Mouse (Mus musculus): ENCODE results near the gene Rilp.

The Rilp gene

GRCm38 (mm10) chr11:75509741-75510626 is at the start of gene Rilp:
Gene Rilp (plus strand): TSS chr11:75510094.
- 2% methylated on average over 43 of the region's 43 CpGs for WGBS

- 4% methylated on average over 19 of the region's 19 CpGs for WGBS
Measured at GRCm38 (mm10) chr11:75460103-75460843, 49.6 kb upstream of the Rilp start.

GRCm38 (mm10) chr11:75460844-75461742 is 48.8 kb upstream of the Rilp start, which contains the start of gene Tlcd2:
Gene Tlcd2 (plus strand): TSS chr11:75461715.
- under 1% methylated on average over 46 of the region's 46 CpGs for WGBS

GRCm38 (mm10) chr11:75461743-75462252 is 48.1 kb upstream of the Rilp start:
- under 1% methylated on average over 27 of the region's 30 CpGs for WGBS

GRCm38 (mm10) chr11:75462253-75462783 is 47.6 kb upstream of the Rilp start:
- 4% methylated on average over 13 of the region's 16 CpGs for WGBS

GRCm38 (mm10) chr11:75462865-75463336 is 47.0 kb upstream of the Rilp start:
- 3% methylated on average over 9 of the region's 9 CpGs for WGBS

- 80% methylated on average over 4 of the region's 4 CpGs for WGBS
Measured at GRCm38 (mm10) chr11:75463624-75464023, 46.3 kb upstream of the Rilp start.

- 75% methylated on average over 6 of the region's 6 CpGs for WGBS
Measured at GRCm38 (mm10) chr11:75464417-75464816, 45.5 kb upstream of the Rilp start.

GRCm38 (mm10) chr11:75465051-75465450 is 44.8 kb upstream of the Rilp start:
- WGBS = 85% methylated on average over 6 of the region's 6 CpGs

- WGBS = 90% methylated on average over 4 of the region's 4 CpGs
Measured at GRCm38 (mm10) chr11:75466731-75467505, 43.0 kb upstream of the Rilp start.

- 14% methylated on average over 19 of the region's 19 CpGs for whole genome bisulfite sequencing
Measured at GRCm38 (mm10) chr11:75467512-75468215, 42.2 kb upstream of the Rilp start.

- WGBS = 47% methylated on average over 7 of the region's 7 CpGs
Measured at GRCm38 (mm10) chr11:75468410-75468809, 41.5 kb upstream of the Rilp start.

GRCm38 (mm10) chr11:75469261-75469660 is 40.6 kb upstream of the Rilp start:
- WGBS = 93% methylated on average over 4 of the region's 4 CpGs

- WGBS = 72% methylated on average over 3 of the region's 3 CpGs
Measured at GRCm38 (mm10) chr11:75470675-75471074, 39.2 kb upstream of the Rilp start.

- 81% methylated on average over 11 of the region's 11 CpGs for WGBS
Measured at GRCm38 (mm10) chr11:75472469-75473081, 37.3 kb upstream of the Rilp start.

- 75% methylated on average over 7 of the region's 7 CpGs for WGBS
Measured at GRCm38 (mm10) chr11:75473376-75473775, 36.5 kb upstream of the Rilp start.

- WGBS = 26% methylated on average over 3 of the region's 3 CpGs
Measured at GRCm38 (mm10) chr11:75486192-75486591, 23.7 kb upstream of the Rilp start.

GRCm38 (mm10) chr11:75486601-75487285 is 23.2 kb upstream of the Rilp start, which contains the start of gene Prpf8:
Gene Prpf8 (plus strand): TSS chr11:75486816.
- under 1% methylated on average over 52 of the region's 52 CpGs for WGBS
